Mouse (Mus musculus) kidney, postnatal 0 days (tissue): ENCODE measurements at regions not wholly inside any gene's neighbourhood (a gene's known extent, or its start where the extent isn't known, plus 50 kb on each side); places are given as distances from the start of the nearest gene placed in this dataset.

ENCODE experiments used
- ATAC-seq: fragments of 200-750 bp; cut with Nextera tagmentation; replicated peaks from 2 replicates; pipeline ENCODE4 v1.8.0; 2017; ENCODE audit warnings: low read depth, moderate number of reproducible peaks, moderate TSS enrichment, moderate library complexity; ENCODE audit not compliant: low FRiP score
- DNase-seq: peaks from one replicate; pipeline ENCODE4 v3.0.0-alpha.2; 2016; ENCODE audit warnings: low spot score
- H3K27ac ChIP-seq: fragments of 300-500 bp; sonication (generic); 2 replicates; pipeline ENCODE4 v1.5.1; 2014; ENCODE audit warnings: mild to moderate bottlenecking
- H3K27me3 ChIP-seq: fragments of 300-500 bp; sonication (generic); 2 replicates; pipeline ENCODE4 v1.6.1; 2014; ENCODE audit warnings: low read length, mixed read lengths; ENCODE audit not compliant: insufficient read depth
- H3K36me3 ChIP-seq: fragments of 300-500 bp; sonication (generic); 2 replicates; pipeline ENCODE4 v1.6.1; 2014; ENCODE audit warnings: low read length, mixed read lengths; ENCODE audit not compliant: insufficient read depth
- H3K4me1 ChIP-seq: fragments of 300-500 bp; sonication (generic); replicated peaks from 2 replicates; pipeline ENCODE4 v1.6.1; 2014; ENCODE audit warnings: antibody characterized with exemption, low read length, mixed read lengths; ENCODE audit not compliant: insufficient read depth
- H3K4me2 ChIP-seq: fragments of 300-500 bp; sonication (generic); 2 replicates; pipeline ENCODE4 v1.6.1; 2014; ENCODE audit warnings: mild to moderate bottlenecking, low read length, moderate library complexity, mixed read lengths
- H3K4me3 ChIP-seq: fragments of 300-500 bp; sonication (generic); replicated peaks from 2 replicates; pipeline ENCODE4 v1.5.1; 2014; ENCODE audit warnings: low read depth, low read length
- H3K9ac ChIP-seq: fragments of 300-500 bp; sonication (generic); 2 replicates; pipeline ENCODE4 v1.6.1; 2014; ENCODE audit warnings: low read depth, low read length
- H3K9me3 ChIP-seq: fragments of 300-500 bp; sonication (generic); replicated peaks from 2 replicates; pipeline ENCODE4 v1.6.1; 2016; ENCODE audit warnings: low read length, inconsistent platforms, mixed read lengths
- CTCF ChIP-seq: IDR thresholded peaks from 2 replicates; pipeline ENCODE4 v1.5.1; 2016; ENCODE audit warnings: antibody characterized with exemption, low read depth, mild to moderate bottlenecking, moderate library complexity
- WGBS: fragments of 180-500 bp; shearing (Covaris S2); extraction: QIAGEN DNeasy Blood & Tissue Kit; methylation state at CpG from one replicate; pipeline ENCODE4 v1.1.7; 2014; 5-methylcytosine and 5-hydroxymethylcytosine counted together

- no peak overlapping the region for H3K4me3 ChIP-seq
- peaks cover 10% of the 10 kb centered on the region for H3K4me1 ChIP-seq
- no peak overlapping the region for H3K9ac ChIP-seq
- 92% methylated on average over 9 of the region's 9 CpGs for WGBS
- H3K36me3 ChIP-seq: no peaks in the 10 kb centered on the region
- TF ChIP-seq CTCF: no peak
- no peak overlapping the region for H3K4me2 ChIP-seq
- DNase-seq (no peak), ATAC-seq (no peak)
- H3K27ac ChIP-seq: no peak overlapping the region
- H3K9me3 ChIP-seq: no peaks in the 10 kb centered on the region
- no peaks in the 10 kb centered on the region for H3K27me3 ChIP-seq
Measured at GRCm38 (mm10) chr7:73620341-73620740, 78.7 kb upstream of the Chd2 start.

GRCm38 (mm10) chr7:73618758-73619416, 77.3 kb upstream of the Chd2 start:
- Histone ChIP-seq H3K9ac (peak overlapping the region; percentile 85), H3K4me1 (peaks cover 7% of the 10 kb centered on the region), H3K9me3 (no peaks in the 10 kb centered on the region), H3K4me3 (peak overlapping the region; percentile 56), H3K27me3 (no peaks in the 10 kb centered on the region), H3K4me2 (peak overlapping the region; percentile 72), H3K27ac (peak overlapping the region; percentile 99), H3K36me3 (no peaks in the 10 kb centered on the region)
- 5% methylated on average over 25 of the region's 25 CpGs for WGBS
- no peak for TF ChIP-seq CTCF
- DNase-seq (peak; percentile 74), ATAC-seq (no peak; the same call in 1 of the 2 replicates)

GRCm38 (mm10) chr7:73617910-73618757, 76.5 kb upstream of the Chd2 start:
- Histone ChIP-seq H3K4me1 (peaks cover 7% of the 10 kb centered on the region), H3K4me2 (peak overlapping the region; percentile 72), H3K9ac (peak overlapping the region; percentile 85), H3K36me3 (no peaks in the 10 kb centered on the region), H3K27me3 (no peaks in the 10 kb centered on the region), H3K27ac (peak overlapping the region; percentile 99), H3K9me3 (no peaks in the 10 kb centered on the region), H3K4me3 (peak overlapping the region; percentile 56)
- WGBS: under 1% methylated on average over 75 of the region's 86 CpGs
- DNase-seq (peak; percentile 98), ATAC-seq (peak; percentile 93)
- peak; percentile 99 for TF ChIP-seq CTCF

- 4% methylated on average over 21 of the region's 21 CpGs for WGBS
- H3K9ac ChIP-seq: peak overlapping the region; percentile 85
- H3K36me3 ChIP-seq: no peaks in the 10 kb centered on the region
- TF ChIP-seq CTCF: no peak
- H3K9me3 ChIP-seq: no peaks in the 10 kb centered on the region
- no peaks in the 10 kb centered on the region for H3K27me3 ChIP-seq
- H3K27ac ChIP-seq: peak overlapping the region; percentile 99
- peak overlapping the region; percentile 56 for H3K4me3 ChIP-seq
- ATAC-seq (no peak), DNase-seq (peak; percentile 88)
- peaks cover 5% of the 10 kb centered on the region for H3K4me1 ChIP-seq
- H3K4me2 ChIP-seq: peak overlapping the region; percentile 72
Measured at GRCm38 (mm10) chr7:73616971-73617906, 75.6 kb upstream of the Chd2 start.

- WGBS: 16% methylated on average over 11 of the region's 11 CpGs
- Histone ChIP-seq H3K4me2 (peak overlapping the region; percentile 72), H3K9ac (0 out of 2 replicates have a peak overlapping the region, but pooled peaks have one; percentile 25), H3K27ac (peak overlapping the region; percentile 99), H3K4me3 (no peak overlapping the region), H3K9me3 (no peaks in the 10 kb centered on the region), H3K4me1 (peaks cover 3% of the 10 kb centered on the region), H3K27me3 (no peaks in the 10 kb centered on the region), H3K36me3 (no peaks in the 10 kb centered on the region)
- TF ChIP-seq CTCF: no peak
- DNase-seq: peak; percentile 54
- no peak for ATAC-seq
Measured at GRCm38 (mm10) chr7:73616015-73616414, 74.4 kb upstream of the Chd2 start.
